Mouse (Mus musculus) gastrocnemius, adult 2 months (tissue): ENCODE results near the gene Ccn2. TPM values are rescaled to one million over a fixed set of nuclear protein-coding genes. Genes with fewer than 3 reads are reported as not detected.
A peak's percentile ranks its signal among the peaks of the same experiment; 100 is the strongest.

Source experiments
- DNase-seq: peaks from one replicate; pipeline ENCODE4 v3.0.0; 2022
- H3K27ac ChIP-seq: fragments of 200-600 bp; 2 replicates; pipeline ENCODE4 v1.8.1; 2022; ENCODE audit warnings: mild to moderate bottlenecking
- H3K4me3 ChIP-seq: fragments of 200-600 bp; 2 replicates; pipeline ENCODE4 v1.8.1; 2022; ENCODE audit warnings: mild to moderate bottlenecking, moderate library complexity
- CTCF ChIP-seq: fragments of 200-600 bp; IDR thresholded peaks from 2 replicates; pipeline ENCODE4 v1.8.1; 2022; ENCODE audit warnings: antibody characterized with exemption, mild to moderate bottlenecking, moderate library complexity
- intact Hi-C: fragments of 180-260 bp; cut with DNase I; formaldehyde crosslinking; loops from one replicate; pipeline ENCODE4 v1.15.1; 2025
- total RNA-seq, 2 experiments: library from RNA; stranded (reverse); gene quantifications; 2 replicates each; pipeline ENCODE4 v1.2.3; 2021

Gene Ccn2
- total RNA-seq, 2 experiments from 2014 or later, result 14.6 to 65.9 TPM

GRCm38 (mm10) chr10:24591741-24592140, 3.5 kb upstream of the Ccn2 start:
- intact Hi-C loops, result loop anchor here (1.0 to 10.0 kb wide), 4 partner anchors 33 to 277 kb away; no protein-coding TSS in a partner anchor
- TF ChIP-seq CTCF, result no peak
- no peak overlapping the region for H3K4me3 ChIP-seq
- DNase-seq, result no peak
- H3K27ac ChIP-seq, result peak overlapping the region; percentile 20; the same call in 1 of the 2 replicates

GRCm38 (mm10) chr10:24592318-24592717, 2.9 kb upstream of the Ccn2 start:
- intact Hi-C loops, result loop anchor here (5.0 to 10.0 kb wide), 2 partner anchors 185 to 278 kb away; no protein-coding TSS in a partner anchor
- no peak overlapping the region for H3K4me3 ChIP-seq
- no peak for TF ChIP-seq CTCF
- no peak for DNase-seq
- H3K27ac ChIP-seq, result peak overlapping the region; percentile 20; the same call in 1 of the 2 replicates

- no peak for DNase-seq
- no peak for TF ChIP-seq CTCF
- intact Hi-C loops, result loop anchor here (5.0 to 10.0 kb wide), 2 partner anchors 186 to 278 kb away; no protein-coding TSS in a partner anchor
- Histone ChIP-seq H3K4me3 (no peak overlapping the region), H3K27ac (peak overlapping the region; percentile 24; the same call in 1 of the 2 replicates)
Measured at GRCm38 (mm10) chr10:24592969-24593368, 2.3 kb upstream of the Ccn2 start.

GRCm38 (mm10) chr10:24593556-24593955, 1.7 kb upstream of the Ccn2 start:
- no peak for TF ChIP-seq CTCF
- Histone ChIP-seq H3K4me3 (no peak overlapping the region), H3K27ac (0 out of 2 replicates have a peak overlapping the region, but pooled peaks have one; percentile 24)
- intact Hi-C loops, result loop anchor here (5.0 to 10.0 kb wide), 2 partner anchors 186 to 279 kb away; no protein-coding TSS in a partner anchor
- DNase-seq, result no peak

GRCm38 (mm10) chr10:24596003-24596868, 994 bp downstream of the Ccn2 start:
- DNase-seq, result peak; percentile 81
- intact Hi-C loops, result loop anchor here (10.0 kb wide), 1 partner anchor 281 kb away; no protein-coding TSS in a partner anchor
- H3K27ac ChIP-seq, result peak overlapping the region; percentile 85
- H3K4me3 ChIP-seq, result peak overlapping the region; percentile 83
- no peak for TF ChIP-seq CTCF

GRCm38 (mm10) chr10:24596869-24597339, 1.7 kb downstream of the Ccn2 start:
- no peak for TF ChIP-seq CTCF
- peak; percentile 53 for DNase-seq
- Histone ChIP-seq H3K4me3 (peak overlapping the region; percentile 83), H3K27ac (peak overlapping the region; percentile 85)
- intact Hi-C loops, result loop anchor here (10.0 kb wide), 1 partner anchor 282 kb away; no protein-coding TSS in a partner anchor

GRCm38 (mm10) chr10:24597789-24598188, 2.5 kb downstream of the Ccn2 start:
- Histone ChIP-seq H3K4me3 (peak overlapping the region; percentile 83), H3K27ac (peak overlapping the region; percentile 85)
- intact Hi-C loops, result loop anchor here (10.0 kb wide), 1 partner anchor 283 kb away; no protein-coding TSS in a partner anchor
- TF ChIP-seq CTCF, result no peak
- no peak for DNase-seq

GRCm38 (mm10) chr10:24598693-24599092, 3.5 kb downstream of the Ccn2 start:
- DNase-seq, result no peak
- intact Hi-C loops, result loop anchor here (10.0 kb wide), 1 partner anchor 284 kb away; no protein-coding TSS in a partner anchor
- Histone ChIP-seq H3K27ac (peak overlapping the region; percentile 85; the same call in 1 of the 2 replicates), H3K4me3 (peak overlapping the region; percentile 83)
- no peak for TF ChIP-seq CTCF

GRCm38 (mm10) chr10:24599802-24600201, 4.6 kb downstream of the Ccn2 start:
- DNase-seq, result no peak
- Histone ChIP-seq H3K4me3 (no peak overlapping the region), H3K27ac (peak overlapping the region; percentile 43)
- TF ChIP-seq CTCF, result no peak
- intact Hi-C loops, result loop anchor here (10.0 kb wide), 1 partner anchor 285 kb away; no protein-coding TSS in a partner anchor

GRCm38 (mm10) chr10:24603035-24603434, 7.8 kb downstream of the Ccn2 start:
- DNase-seq, result no peak
- intact Hi-C loops, result no loop called here
- Histone ChIP-seq H3K4me3 (no peak overlapping the region), H3K27ac (no peak overlapping the region)
- no peak for TF ChIP-seq CTCF

GRCm38 (mm10) chr10:24603727-24604126, 8.5 kb downstream of the Ccn2 start:
- DNase-seq, result no peak
- intact Hi-C loops, result no loop called here
- Histone ChIP-seq H3K27ac (no peak overlapping the region), H3K4me3 (no peak overlapping the region)
- no peak for TF ChIP-seq CTCF

- Histone ChIP-seq H3K4me3 (no peak overlapping the region), H3K27ac (no peak overlapping the region)
- intact Hi-C loops, result no loop called here
- no peak for DNase-seq
- TF ChIP-seq CTCF, result no peak
Measured at GRCm38 (mm10) chr10:24609146-24609545, 13.9 kb downstream of the Ccn2 start.

- no peak for TF ChIP-seq CTCF
- Histone ChIP-seq H3K27ac (peak overlapping the region; percentile 51; the same call in 1 of the 2 replicates), H3K4me3 (no peak overlapping the region)
- intact Hi-C loops, result no loop called here
- DNase-seq, result peak; percentile 80
Measured at GRCm38 (mm10) chr10:24609766-24610165, 14.5 kb downstream of the Ccn2 start.
